Mouse (Mus musculus): Measurements from ENCODE around the gene 1700016D06Rik.

Gene 1700016D06Rik

GRCm38 (mm10) chr8:11707701-11708100 lies 6.8 kb upstream of the 1700016D06Rik start:
- in situ Hi-C loops (cut with MboI; ENCODE audit: low pct_unique_long_range_greater_than_20kb in 1 of 2, low sequenced_read_pairs in 2 of 2, unreplicated experiment in 1 of 2): loop anchor here in 1 of 2 experiments (10.0 kb wide), 1 partner anchor 273 kb away; no protein-coding TSS in a partner anchor

- in situ Hi-C loops (cut with MboI; ENCODE audit: low pct_unique_long_range_greater_than_20kb in 1 of 2, low sequenced_read_pairs in 2 of 2, unreplicated experiment in 1 of 2): loop anchor here in 1 of 2 experiments (10.0 kb wide), 1 partner anchor 271 kb away; no protein-coding TSS in a partner anchor
Measured at GRCm38 (mm10) chr8:11705818-11706217, 5.0 kb upstream of the 1700016D06Rik start.

- in situ Hi-C loops (cut with MboI; ENCODE audit: low pct_unique_long_range_greater_than_20kb in 1 of 2, low sequenced_read_pairs in 2 of 2, unreplicated experiment in 1 of 2): loop anchor here in 1 of 2 experiments (10.0 kb wide), 1 partner anchor 270 kb away; no protein-coding TSS in a partner anchor
Measured at GRCm38 (mm10) chr8:11704716-11705420, 4.0 kb upstream of the 1700016D06Rik start.

GRCm38 (mm10) chr8:11703789-11704188 lies 2.9 kb upstream of the 1700016D06Rik start:
- in situ Hi-C loops (cut with MboI; ENCODE audit: low pct_unique_long_range_greater_than_20kb in 1 of 2, low sequenced_read_pairs in 2 of 2, unreplicated experiment in 1 of 2): loop anchor here in 1 of 2 experiments (10.0 kb wide), 1 partner anchor 269 kb away; no protein-coding TSS in a partner anchor

GRCm38 (mm10) chr8:11701428-11701827 lies 565 bp upstream of the 1700016D06Rik start:
- in situ Hi-C loops (cut with MboI; ENCODE audit: low pct_unique_long_range_greater_than_20kb in 1 of 2, low sequenced_read_pairs in 2 of 2, unreplicated experiment in 1 of 2): loop anchor here in 1 of 2 experiments (10.0 kb wide), 1 partner anchor 267 kb away; no protein-coding TSS in a partner anchor

GRCm38 (mm10) chr8:11700060-11701032 lies 517 bp downstream of the 1700016D06Rik start:
- in situ Hi-C loops (cut with MboI; ENCODE audit: low pct_unique_long_range_greater_than_20kb in 1 of 2, low sequenced_read_pairs in 2 of 2, unreplicated experiment in 1 of 2): loop anchor here in 1 of 2 experiments (10.0 kb wide), 1 partner anchor 266 kb away; no protein-coding TSS in a partner anchor

- in situ Hi-C loops (cut with MboI; ENCODE audit: low pct_unique_long_range_greater_than_20kb in 1 of 2, low sequenced_read_pairs in 2 of 2, unreplicated experiment in 1 of 2): loop anchor here in 1 of 2 experiments (10.0 kb wide), 2 partner anchors 155 to 265 kb away; no protein-coding TSS in a partner anchor
Measured at GRCm38 (mm10) chr8:11699442-11700001, 1.3 kb downstream of the 1700016D06Rik start.

- in situ Hi-C loops (cut with MboI; ENCODE audit: low pct_unique_long_range_greater_than_20kb in 1 of 2, low sequenced_read_pairs in 2 of 2, unreplicated experiment in 1 of 2): loop anchor here in 1 of 2 experiments (10.0 kb wide), 1 partner anchor 153 kb away; no protein-coding TSS in a partner anchor
Measured at GRCm38 (mm10) chr8:11697467-11697866, 3.4 kb downstream of the 1700016D06Rik start.

- in situ Hi-C loops (cut with MboI; ENCODE audit: low pct_unique_long_range_greater_than_20kb in 1 of 2, low sequenced_read_pairs in 2 of 2, unreplicated experiment in 1 of 2): loop anchor here in 1 of 2 experiments (10.0 kb wide), 1 partner anchor 151 kb away; no protein-coding TSS in a partner anchor
Measured at GRCm38 (mm10) chr8:11696176-11696575, 4.7 kb downstream of the 1700016D06Rik start.

GRCm38 (mm10) chr8:11693972-11694371 lies 6.9 kb downstream of the 1700016D06Rik start:
- in situ Hi-C loops (cut with MboI; ENCODE audit: low pct_unique_long_range_greater_than_20kb in 1 of 2, low sequenced_read_pairs in 2 of 2, unreplicated experiment in 1 of 2): loop anchor here in 1 of 2 experiments (10.0 kb wide), 1 partner anchor 149 kb away; no protein-coding TSS in a partner anchor

GRCm38 (mm10) chr8:11692455-11692854 lies 8.4 kb downstream of the 1700016D06Rik start:
- in situ Hi-C loops (cut with MboI; ENCODE audit: low pct_unique_long_range_greater_than_20kb in 1 of 2, low sequenced_read_pairs in 2 of 2, unreplicated experiment in 1 of 2): loop anchor here in 1 of 2 experiments (10.0 kb wide), 1 partner anchor 148 kb away; no protein-coding TSS in a partner anchor

- in situ Hi-C loops (cut with MboI; ENCODE audit: low pct_unique_long_range_greater_than_20kb in 1 of 2, low sequenced_read_pairs in 2 of 2, unreplicated experiment in 1 of 2): loop anchor here in 1 of 2 experiments (10.0 kb wide), 1 partner anchor 147 kb away; no protein-coding TSS in a partner anchor
Measured at GRCm38 (mm10) chr8:11691761-11692160, 9.1 kb downstream of the 1700016D06Rik start.

- in situ Hi-C loops (cut with MboI; ENCODE audit: low pct_unique_long_range_greater_than_20kb in 1 of 2, low sequenced_read_pairs in 2 of 2, unreplicated experiment in 1 of 2): loop anchor here in 1 of 2 experiments (10.0 kb wide), 1 partner anchor 146 kb away; no protein-coding TSS in a partner anchor
Measured at GRCm38 (mm10) chr8:11691284-11691683, 9.6 kb downstream of the 1700016D06Rik start.

GRCm38 (mm10) chr8:11689945-11690344 lies 10.9 kb downstream of the 1700016D06Rik start:
- in situ Hi-C loops (cut with MboI; ENCODE audit: low pct_unique_long_range_greater_than_20kb in 1 of 2, low sequenced_read_pairs in 2 of 2, unreplicated experiment in 1 of 2): loop anchor here in 1 of 2 experiments (10.0 kb wide), 1 partner anchor 145 kb away; no protein-coding TSS in a partner anchor

- in situ Hi-C loops (cut with MboI; ENCODE audit: low pct_unique_long_range_greater_than_20kb in 1 of 2, low sequenced_read_pairs in 2 of 2, unreplicated experiment in 1 of 2): no loop called here
Measured at GRCm38 (mm10) chr8:11687251-11687650, 13.6 kb downstream of the 1700016D06Rik start.

GRCm38 (mm10) chr8:11684558-11684957 lies 16.3 kb downstream of the 1700016D06Rik start:
- in situ Hi-C loops (cut with MboI; ENCODE audit: low pct_unique_long_range_greater_than_20kb in 1 of 2, low sequenced_read_pairs in 2 of 2, unreplicated experiment in 1 of 2): no loop called here

- in situ Hi-C loops (cut with MboI; ENCODE audit: low pct_unique_long_range_greater_than_20kb in 1 of 2, low sequenced_read_pairs in 2 of 2, unreplicated experiment in 1 of 2): no loop called here
Measured at GRCm38 (mm10) chr8:11668308-11668707, 32.6 kb downstream of the 1700016D06Rik start.

Measured in mouse embryonic stem cell (cell line).